Mouse (Mus musculus) cerebellum, adult 18-20 months (tissue): ENCODE results near the gene Ccr9.

ENCODE experiments used
- DNase-seq, 2 experiments: peaks; one replicate each; pipeline ENCODE4 v3.0.0; 2021

The Ccr9 gene

GRCm38 (mm10) chr9:123806267-123806666 is 128.0 kb downstream of the Ccr9 start, which contains the start of gene Cxcr6:
Gene Cxcr6, plus strand, starts transcription at chr9:123806475.
- no peak for DNase-seq

GRCm38 (mm10) chr9:123808583-123808982 is 130.3 kb downstream of the Ccr9 start:
- no peak for DNase-seq

GRCm38 (mm10) chr9:123811831-123812230 is 133.6 kb downstream of the Ccr9 start:
- no peak for DNase-seq

GRCm38 (mm10) chr9:123814326-123814725 is 136.1 kb downstream of the Ccr9 start:
- no peak for DNase-seq

GRCm38 (mm10) chr9:123814821-123815220 is 136.6 kb downstream of the Ccr9 start:
- DNase-seq: peak; percentile 56 to 60

GRCm38 (mm10) chr9:123815444-123815843 is 137.2 kb downstream of the Ccr9 start:
- no peak for DNase-seq

- DNase-seq: peak; percentile 22 to 48
Observed at GRCm38 (mm10) chr9:123815996-123816395, 137.8 kb downstream of the Ccr9 start.

GRCm38 (mm10) chr9:123818601-123819000 is 140.4 kb downstream of the Ccr9 start:
- no peak for DNase-seq

GRCm38 (mm10) chr9:123826631-123827030 is 148.4 kb downstream of the Ccr9 start:
- no peak for DNase-seq

GRCm38 (mm10) chr9:123828916-123829315 is 150.7 kb downstream of the Ccr9 start:
- DNase-seq: peak; percentile 78 to 89
